Mouse (Mus musculus) hindbrain, embryonic 12.5 days (tissue): ENCODE data around the gene Tardbp. TPM values are rescaled to one million over a fixed set of nuclear protein-coding genes. Genes with fewer than 3 reads are reported as not detected.

Experiments used
- ATAC-seq: fragments of 200-750 bp; cut with Nextera tagmentation; 2 replicates; pipeline ENCODE4 v1.8.0; 2017; ENCODE audit warnings: moderate TSS enrichment; ENCODE audit not compliant: low FRiP score
- H3K27ac ChIP-seq: fragments of 300-500 bp; sonication (generic); 2 replicates; pipeline ENCODE4 v1.5.1; 2016; ENCODE audit warnings: mild to moderate bottlenecking
- H3K27me3 ChIP-seq: fragments of 300-500 bp; sonication (generic); 2 replicates; pipeline ENCODE4 v1.6.1; 2016; ENCODE audit warnings: mild to moderate bottlenecking
- H3K36me3 ChIP-seq: fragments of 300-500 bp; sonication (generic); 2 replicates; pipeline ENCODE4 v1.6.1; 2016; ENCODE audit warnings: mild to moderate bottlenecking
- H3K4me1 ChIP-seq: fragments of 300-500 bp; sonication (generic); 2 replicates; pipeline ENCODE4 v1.6.1; 2016
- H3K4me2 ChIP-seq: fragments of 300-500 bp; sonication (generic); replicated peaks from 2 replicates; pipeline ENCODE4 v1.6.1; 2016; ENCODE audit warnings: mild to moderate bottlenecking
- H3K4me3 ChIP-seq: fragments of 300-500 bp; sonication (generic); 2 replicates; pipeline ENCODE4 v1.5.1; 2016; ENCODE audit warnings: mild to moderate bottlenecking
- H3K9ac ChIP-seq: fragments of 300-500 bp; sonication (generic); 2 replicates; pipeline ENCODE4 v1.6.1; 2016; ENCODE audit warnings: mild to moderate bottlenecking, moderate library complexity
- H3K9me3 ChIP-seq: fragments of 300-500 bp; sonication (generic); replicated peaks from 2 replicates; pipeline ENCODE4 v1.6.1; 2016; ENCODE audit warnings: mild to moderate bottlenecking
- WGBS: fragments of 180-500 bp; shearing (Covaris S2); methylation state at CpG from one replicate; pipeline ENCODE4 v1.1.7; 2016; 5-methylcytosine and 5-hydroxymethylcytosine counted together
- polyA plus RNA-seq: library from polyadenylated mRNA; unstranded; fragments of >200 nt; fragmentation: Nextera tagmentation; extraction: Ambion mirVana; gene quantifications from 2 replicates; pipeline ENCODE4 v1.2.1, GENCODE M21; 2016

Tardbp gene
- polyA plus RNA-seq, 1 experiment from 2014 or later = 333 TPM

GRCm38 (mm10) chr4:148633395-148634061 lies 6.7 kb upstream of the Tardbp start:
- H3K4me3 ChIP-seq = no peak overlapping the region
- no peaks in the 10 kb centered on the region for H3K9me3 ChIP-seq
- H3K4me2 ChIP-seq = no peak overlapping the region
- 77% methylated on average over 2 of the region's 2 CpGs for WGBS
- no peaks in the 10 kb centered on the region for H3K4me1 ChIP-seq
- H3K27me3 ChIP-seq = no peaks in the 10 kb centered on the region
- H3K9ac ChIP-seq = no peak overlapping the region
- H3K27ac ChIP-seq = no peak overlapping the region
- no peaks in the 10 kb centered on the region for H3K36me3 ChIP-seq
- ATAC-seq = no peak

GRCm38 (mm10) chr4:148632013-148632692 lies 5.3 kb upstream of the Tardbp start:
- 80% methylated on average over 3 of the region's 3 CpGs for WGBS

GRCm38 (mm10) chr4:148627246-148627645 lies 427 bp upstream of the Tardbp start:
- ATAC-seq = peak; percentile 18; the same call in 1 of the 2 replicates
- peaks cover 29% of the 10 kb centered on the region for H3K36me3 ChIP-seq
- H3K27me3 ChIP-seq = no peaks in the 10 kb centered on the region
- no peaks in the 10 kb centered on the region for H3K9me3 ChIP-seq
- H3K4me1 ChIP-seq = peaks cover 14% of the 10 kb centered on the region
- 65% methylated on average over 3 of the region's 3 CpGs for WGBS
- 0 out of 2 replicates have a peak overlapping the region, but pooled peaks have one; percentile 96 for H3K9ac ChIP-seq
- H3K4me2 ChIP-seq = peak overlapping the region; percentile 83
- H3K4me3 ChIP-seq = peak overlapping the region; percentile 87
- peak overlapping the region; percentile 92 for H3K27ac ChIP-seq

More at GRCm38 (mm10) chr4:148632013-148632692, 5.3 kb upstream of the Tardbp start:
- Histone ChIP-seq H3K9me3 (no peaks in the 10 kb centered on the region), H3K4me1 (no peaks in the 10 kb centered on the region), H3K27me3 (no peaks in the 10 kb centered on the region), H3K4me2 (no peak overlapping the region), H3K9ac (no peak overlapping the region), H3K27ac (no peak overlapping the region), H3K36me3 (no peaks in the 10 kb centered on the region), H3K4me3 (no peak overlapping the region)
- ATAC-seq = no peak

- Histone ChIP-seq H3K9me3 (no peaks in the 10 kb centered on the region), H3K27ac (peak overlapping the region; percentile 92), H3K27me3 (no peaks in the 10 kb centered on the region), H3K4me1 (peaks cover 19% of the 10 kb centered on the region), H3K4me2 (peak overlapping the region; percentile 83), H3K9ac (peak overlapping the region; percentile 96), H3K36me3 (peaks cover 42% of the 10 kb centered on the region), H3K4me3 (peak overlapping the region; percentile 87)
- WGBS = under 1% methylated on average over 57 of the region's 57 CpGs
- ATAC-seq = peak; percentile 70
Observed at GRCm38 (mm10) chr4:148625756-148626622, 830 bp downstream of the Tardbp start.

GRCm38 (mm10) chr4:148625010-148625409 lies 1.8 kb downstream of the Tardbp start:
- Histone ChIP-seq H3K9ac (no peak overlapping the region), H3K4me3 (peak overlapping the region; percentile 87; the same call in 1 of the 2 replicates), H3K27me3 (no peaks in the 10 kb centered on the region), H3K27ac (no peak overlapping the region), H3K4me2 (peak overlapping the region; percentile 83), H3K36me3 (peaks cover 49% of the 10 kb centered on the region), H3K9me3 (no peaks in the 10 kb centered on the region), H3K4me1 (peaks cover 19% of the 10 kb centered on the region)
- WGBS = 89% methylated on average over 10 of the region's 10 CpGs
- no peak for ATAC-seq

GRCm38 (mm10) chr4:148623609-148624008 lies 3.2 kb downstream of the Tardbp start:
- Histone ChIP-seq H3K4me1 (peaks cover 19% of the 10 kb centered on the region), H3K9me3 (no peaks in the 10 kb centered on the region), H3K27me3 (no peaks in the 10 kb centered on the region), H3K27ac (no peak overlapping the region), H3K4me3 (no peak overlapping the region), H3K4me2 (no peak overlapping the region), H3K36me3 (peaks cover 63% of the 10 kb centered on the region), H3K9ac (no peak overlapping the region)
- 92% methylated on average over 4 of the region's 4 CpGs for WGBS
- ATAC-seq = no peak

- H3K4me2 ChIP-seq = no peak overlapping the region
- peaks cover 19% of the 10 kb centered on the region for H3K4me1 ChIP-seq
- H3K27me3 ChIP-seq = no peaks in the 10 kb centered on the region
- no peaks in the 10 kb centered on the region for H3K9me3 ChIP-seq
- WGBS = 92% methylated on average over 4 of the region's 4 CpGs
- no peak overlapping the region for H3K27ac ChIP-seq
- H3K36me3 ChIP-seq = peaks cover 69% of the 10 kb centered on the region
- no peak overlapping the region for H3K9ac ChIP-seq
- ATAC-seq = no peak
- no peak overlapping the region for H3K4me3 ChIP-seq
Observed at GRCm38 (mm10) chr4:148622485-148622884, 4.3 kb downstream of the Tardbp start.

GRCm38 (mm10) chr4:148620718-148621117 lies 6.1 kb downstream of the Tardbp start:
- no peak for ATAC-seq
- Histone ChIP-seq H3K27me3 (no peaks in the 10 kb centered on the region), H3K9ac (no peak overlapping the region), H3K4me2 (no peak overlapping the region), H3K36me3 (peaks cover 80% of the 10 kb centered on the region), H3K4me3 (no peak overlapping the region), H3K4me1 (peaks cover 19% of the 10 kb centered on the region), H3K9me3 (no peaks in the 10 kb centered on the region), H3K27ac (no peak overlapping the region)
- 98% methylated on average over 1 of the region's 1 CpGs for WGBS

- H3K9me3 ChIP-seq = no peaks in the 10 kb centered on the region
- no peak for ATAC-seq
- WGBS = 85% methylated on average over 1 of the region's 1 CpGs
- H3K4me2 ChIP-seq = no peak overlapping the region
- H3K36me3 ChIP-seq = peaks cover 85% of the 10 kb centered on the region
- no peak overlapping the region for H3K4me3 ChIP-seq
- no peaks in the 10 kb centered on the region for H3K27me3 ChIP-seq
- H3K4me1 ChIP-seq = peaks cover 15% of the 10 kb centered on the region
- no peak overlapping the region for H3K27ac ChIP-seq
- H3K9ac ChIP-seq = no peak overlapping the region
Observed at GRCm38 (mm10) chr4:148619805-148620204, 7.0 kb downstream of the Tardbp start.

GRCm38 (mm10) chr4:148613738-148614137 lies 13.1 kb downstream of the Tardbp start:
- Histone ChIP-seq H3K9ac (no peak overlapping the region), H3K27ac (peak overlapping the region; percentile 26; the same call in 1 of the 2 replicates), H3K27me3 (no peaks in the 10 kb centered on the region), H3K36me3 (peaks cover 59% of the 10 kb centered on the region), H3K9me3 (no peaks in the 10 kb centered on the region), H3K4me1 (peaks cover 4% of the 10 kb centered on the region; the same call in 1 of the 2 replicates), H3K4me2 (no peak overlapping the region), H3K4me3 (no peak overlapping the region)
- 59% methylated on average over 9 of the region's 9 CpGs for WGBS
- no peak for ATAC-seq

- Histone ChIP-seq H3K4me3 (no peak overlapping the region), H3K36me3 (peaks cover 52% of the 10 kb centered on the region), H3K27ac (no peak overlapping the region), H3K9me3 (no peaks in the 10 kb centered on the region), H3K27me3 (no peaks in the 10 kb centered on the region), H3K9ac (no peak overlapping the region), H3K4me2 (no peak overlapping the region), H3K4me1 (peaks cover 4% of the 10 kb centered on the region; the same call in 1 of the 2 replicates)
- WGBS = 56% methylated on average over 4 of the region's 4 CpGs
- no peak for ATAC-seq
Observed at GRCm38 (mm10) chr4:148612557-148612956, 14.3 kb downstream of the Tardbp start.
